ENCODE assay signal across 22 mouse cellular contexts in the genomic region with DNA sequence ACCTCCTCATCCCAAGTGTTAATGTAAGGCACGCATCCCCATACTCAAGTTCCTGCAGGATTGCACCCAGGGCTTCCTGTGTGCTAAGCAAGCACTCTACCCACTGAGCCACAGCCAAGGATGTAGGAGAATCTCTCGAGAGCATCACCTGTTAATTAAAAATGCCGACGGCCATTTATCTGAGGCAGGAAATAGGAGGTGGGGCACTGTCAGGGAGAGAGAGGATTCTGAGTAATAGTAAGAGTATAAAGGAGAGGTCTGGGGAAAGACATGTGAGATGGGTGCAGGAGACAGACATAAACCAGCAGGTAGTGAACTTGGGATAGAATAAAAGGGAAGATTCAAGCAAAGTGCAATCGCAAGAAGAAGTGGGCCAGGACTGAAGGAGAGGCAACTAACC. TPM values are rescaled to one million over a fixed set of nuclear protein-coding genes. Genes with fewer than 3 reads are reported as not detected.
"Had no signal": no experiment of that assay in that cellular context is flagged by ENCODE, and none has a peak within 500 bp of the region (broad histone marks: within the 10 kb centered on the region; RNA-seq: fewer than 3 reads in every experiment).

No protein-coding gene starts in this region.

- H3K9ac ChIP-seq: heart, embryonic 13.5 days; heart, embryonic 15.5 days; hindbrain, embryonic 13.5 days; hindbrain, embryonic 15.5 days; kidney, embryonic 15.5 days; limb, embryonic 13.5 days; limb, embryonic 15.5 days; liver, embryonic 12.5 days; liver, embryonic 14.5 days had no signal

- ATAC-seq: hindbrain, postnatal 0 days; intestine, embryonic 16.5 days; liver, embryonic 12.5 days had no signal

- H3K4me2 ChIP-seq: heart, embryonic 11.5 days; heart, embryonic 13.5 days; heart, embryonic 15.5 days; hindbrain, embryonic 13.5 days; hindbrain, embryonic 15.5 days; kidney, embryonic 15.5 days; limb, embryonic 13.5 days; limb, embryonic 15.5 days; liver, embryonic 12.5 days had no signal

- H3K27ac ChIP-seq: heart, adult 2 months; heart, embryonic 13.5 days; heart, embryonic 15.5 days; hindbrain, embryonic 13.5 days; hindbrain, embryonic 15.5 days; hindbrain, postnatal 0 days; kidney, embryonic 15.5 days; kidney, postnatal 0 days; limb, embryonic 13.5 days; limb, embryonic 15.5 days; liver, embryonic 12.5 days; liver, embryonic 14.5 days had no signal

- H3K36me3 ChIP-seq: heart, embryonic 13.5 days; heart, embryonic 15.5 days; hindbrain, embryonic 13.5 days; hindbrain, embryonic 15.5 days; kidney, embryonic 15.5 days; limb, embryonic 13.5 days; limb, embryonic 15.5 days; liver, embryonic 12.5 days had no signal

- H3K9me3 ChIP-seq: heart, embryonic 15.5 days; hindbrain, embryonic 15.5 days; kidney, embryonic 15.5 days; limb, embryonic 15.5 days had no signal

- H3K4me3 ChIP-seq: heart, adult 2 months; heart, embryonic 13.5 days; heart, embryonic 15.5 days; hindbrain, embryonic 13.5 days; hindbrain, embryonic 15.5 days; kidney, embryonic 15.5 days; limb, embryonic 13.5 days; limb, embryonic 15.5 days; liver, embryonic 12.5 days had no signal

- DNase-seq: gastrocnemius, postnatal 14 days; gastrocnemius, postnatal 36 days; heart, adult 11 months; heart, postnatal 36 days; kidney, adult 11 months; layer of hippocampus, adult 9-11 months; layer of hippocampus, postnatal 36 days; left cerebral cortex, postnatal 4 days had no signal

- H3K27me3 ChIP-seq: heart, embryonic 13.5 days; heart, embryonic 15.5 days; hindbrain, embryonic 13.5 days; hindbrain, embryonic 15.5 days; kidney, embryonic 15.5 days; limb, embryonic 13.5 days; limb, embryonic 15.5 days; liver, embryonic 12.5 days had no signal

- H3K4me1 ChIP-seq: hindbrain, embryonic 13.5 days; hindbrain, embryonic 15.5 days; liver, embryonic 12.5 days had no signal

RNA-seq across cellular contexts. Expression of gene Card11, which starts 19.6 kb away (rescaled TPM):
- total RNA-seq: hindbrain, postnatal 0 days had no signal
